Mouse (Mus musculus) T-cell, adult 66 days (primary cell): ENCODE measurements around the gene Sesn1. TPM values are rescaled to one million over a fixed set of nuclear protein-coding genes. Genes with fewer than 3 reads are reported as not detected.

ENCODE experiments used
- total RNA-seq, 2 experiments: library from RNA; stranded (reverse); gene quantifications; 3 replicates in 1 of 2; 4 replicates in 1 of 2; pipeline ENCODE4 v1.2.4; 2023

Sesn1 gene
- total RNA-seq = 10 to 100 TPM; 67.9 to 82.7 TPM

GRCm38 (mm10) chr10:41809771-41810563 is at the start of gene Sesn1, which contains the start of gene Cep57l1:
Gene Sesn1 (plus strand): TSS chr10:41809935.
Gene Cep57l1 (minus strand): TSS chr10:41809871.

Other genes with a start within 250 kb of the Sesn1 start
- 1 to 10 TPM; 1.3 to 3.4 TPM for gene Ccdc162, start 93.3 kb upstream of the Sesn1 start, total RNA-seq
- gene Cep57l1, start 64 bp upstream of the Sesn1 start, total RNA-seq = 10 to 100 TPM; 12.4 to 14.1 TPM
- under 1 TPM; 0.65 to 0.96 TPM for gene Armc2, start 208.5 kb downstream of the Sesn1 start, total RNA-seq